Mouse (Mus musculus) stomach, postnatal 0 days (tissue): Measurements from ENCODE around the gene Prss50.

Source experiments
- CTCF ChIP-seq: IDR thresholded peaks from 2 replicates; pipeline ENCODE4 v1.5.1; 2016; ENCODE audit warnings: antibody characterized with exemption, low read depth, mild to moderate bottlenecking, moderate library complexity
- EP300 ChIP-seq: optimal IDR thresholded peaks from 2 replicates; pipeline ENCODE3; 2016; ENCODE audit warnings: antibody characterized with exemption

- TF ChIP-seq CTCF = no peak
- no peak for TF ChIP-seq EP300
Observed at GRCm38 (mm10) chr9:110825426-110825825, 32.3 kb upstream of the Prss50 start.
